Mouse (Mus musculus): Measurements from ENCODE around the gene Fam76b.

Gene Fam76b

DNA sequence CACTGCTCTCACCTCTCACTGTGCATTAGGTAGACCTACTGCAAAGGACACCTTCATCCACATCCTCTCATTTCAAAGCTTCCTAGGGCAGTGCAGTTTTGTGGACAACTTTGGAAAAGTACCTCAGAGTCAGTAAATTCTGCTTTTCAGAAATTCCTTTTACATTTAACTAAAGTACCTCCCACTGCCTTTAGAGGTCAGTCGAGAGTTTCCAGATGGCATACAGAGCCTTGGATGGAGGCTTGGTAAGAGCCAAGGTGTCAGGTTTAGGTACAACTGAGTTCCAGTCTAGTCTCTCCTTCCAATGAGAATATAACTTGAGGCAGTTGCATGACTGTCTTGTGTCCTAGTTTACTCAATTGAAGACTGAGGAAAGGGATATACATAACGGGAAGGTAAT lies 46.8 kb downstream of the Fam76b start:
- DNase-seq = peak; percentile 35

DNA sequence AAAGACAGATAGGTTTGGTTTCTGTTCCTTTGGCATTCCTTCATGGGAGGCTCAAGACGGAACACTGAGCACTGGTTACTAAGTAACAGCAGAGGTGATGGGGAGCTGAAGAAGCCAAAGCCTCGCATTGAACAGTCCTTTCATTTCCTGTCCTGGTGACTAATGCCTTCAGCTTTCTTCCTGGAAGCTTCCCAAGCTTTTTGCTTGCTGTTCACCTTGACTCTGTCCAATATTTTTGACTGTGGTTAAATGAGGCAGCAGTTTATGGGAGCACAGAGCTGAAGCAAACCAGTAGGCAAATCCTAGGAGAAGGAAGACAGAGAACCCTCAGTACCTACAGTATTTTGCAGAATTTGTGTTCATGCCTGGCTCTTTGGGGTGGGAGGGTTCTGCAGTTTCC lies 47.8 kb downstream of the Fam76b start:
- DNase-seq = no peak

DNA sequence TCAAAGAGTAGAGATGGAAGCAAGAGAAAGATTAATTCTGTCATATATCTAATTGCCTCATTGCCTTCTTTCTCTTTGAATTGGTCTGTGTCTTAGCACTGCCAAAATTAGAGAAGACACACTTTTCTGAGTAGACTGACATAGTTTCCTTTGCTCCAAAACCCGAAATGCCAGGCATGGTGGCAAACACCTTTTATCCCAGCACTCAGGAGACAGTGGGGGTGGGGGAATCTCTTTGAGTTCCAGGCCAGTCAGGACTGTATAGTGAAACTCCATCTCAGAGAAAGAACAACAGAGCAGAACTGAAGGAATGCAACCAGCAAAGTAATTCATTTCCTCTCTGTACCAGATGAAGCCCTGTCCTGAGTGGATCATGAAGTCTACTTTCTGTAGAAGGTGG lies 53.2 kb downstream of the Fam76b start:
- no peak for DNase-seq

DNA sequence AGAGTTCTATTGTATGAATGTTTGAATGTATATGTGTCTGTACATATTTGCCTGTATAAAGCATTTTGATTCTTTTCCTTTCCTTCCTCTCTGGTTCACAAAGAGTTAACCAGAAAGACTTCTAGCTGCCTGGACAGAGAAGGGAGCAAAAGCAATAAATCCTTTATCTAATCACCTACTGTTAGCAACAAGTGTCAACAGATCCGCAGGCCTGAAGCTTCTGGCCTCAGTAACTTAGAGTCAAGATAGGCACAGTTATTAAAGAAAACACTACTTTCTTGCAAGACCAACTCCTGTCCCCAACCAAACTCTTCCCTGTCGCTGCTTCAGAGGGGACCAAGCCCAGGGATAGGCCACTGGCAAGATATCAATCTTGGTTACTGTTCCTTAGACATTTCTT lies 55.0 kb downstream of the Fam76b start:
- DNase-seq = no peak

DNA sequence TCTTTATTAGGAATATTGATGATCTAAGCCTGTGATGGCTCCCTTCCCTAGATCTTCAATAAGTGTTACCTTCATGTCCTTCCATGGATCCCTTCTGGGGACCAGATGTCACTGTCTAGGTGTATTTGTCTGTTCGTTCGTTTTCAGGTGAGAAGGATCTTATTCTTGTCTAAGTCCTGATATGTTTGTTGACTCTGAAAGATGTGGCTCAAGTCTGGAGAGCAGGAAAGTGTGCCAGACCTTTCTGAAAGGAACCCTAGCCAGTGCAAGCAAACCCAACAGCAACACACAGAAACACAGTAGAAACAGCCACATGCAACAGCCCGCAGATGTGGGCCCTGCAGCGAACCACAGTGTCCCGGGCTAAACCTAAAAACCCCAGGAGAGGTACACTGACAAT lies 61.5 kb downstream of the Fam76b start:
- no peak for DNase-seq

DNA sequence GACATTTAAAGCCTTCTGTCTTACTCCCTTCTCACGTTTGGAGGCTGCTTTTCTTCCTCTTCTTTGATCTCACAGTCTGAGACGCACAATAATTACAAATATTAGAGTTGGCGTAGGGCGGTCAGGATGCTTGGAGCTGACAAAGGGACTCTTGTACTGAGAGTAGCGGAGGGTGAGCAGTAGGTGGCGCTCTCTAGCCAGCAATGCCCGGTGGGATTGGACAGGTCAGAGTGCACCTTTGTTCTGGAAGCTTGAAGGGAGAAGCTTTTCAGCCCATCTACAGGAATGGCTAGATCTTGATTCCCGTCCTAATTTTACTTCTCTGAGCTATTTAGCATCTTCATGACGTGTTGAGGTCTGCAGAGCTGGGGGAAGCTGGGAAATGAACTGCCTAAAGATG lies 62.1 kb downstream of the Fam76b start:
- DNase-seq = peak; percentile 87

DNA sequence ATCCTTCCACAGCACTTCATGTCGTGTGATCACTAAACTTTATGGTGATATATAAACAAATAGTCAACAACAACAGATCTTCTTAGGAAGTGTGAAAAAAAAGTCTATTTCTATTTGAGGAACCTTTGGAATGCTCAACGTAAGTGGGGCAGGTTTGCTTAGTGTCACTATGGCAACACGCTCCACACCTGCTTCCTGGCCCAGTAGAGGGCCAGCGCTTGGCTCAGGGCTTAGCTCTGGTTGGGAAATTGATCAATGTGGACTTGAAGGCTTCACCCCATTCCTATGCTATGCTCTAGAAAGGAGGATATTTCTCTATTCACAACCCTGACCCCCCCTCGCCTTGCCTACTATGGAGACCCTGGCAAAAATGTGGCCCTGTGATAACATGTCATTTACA lies 62.7 kb downstream of the Fam76b start:
- DNase-seq = no peak

DNA sequence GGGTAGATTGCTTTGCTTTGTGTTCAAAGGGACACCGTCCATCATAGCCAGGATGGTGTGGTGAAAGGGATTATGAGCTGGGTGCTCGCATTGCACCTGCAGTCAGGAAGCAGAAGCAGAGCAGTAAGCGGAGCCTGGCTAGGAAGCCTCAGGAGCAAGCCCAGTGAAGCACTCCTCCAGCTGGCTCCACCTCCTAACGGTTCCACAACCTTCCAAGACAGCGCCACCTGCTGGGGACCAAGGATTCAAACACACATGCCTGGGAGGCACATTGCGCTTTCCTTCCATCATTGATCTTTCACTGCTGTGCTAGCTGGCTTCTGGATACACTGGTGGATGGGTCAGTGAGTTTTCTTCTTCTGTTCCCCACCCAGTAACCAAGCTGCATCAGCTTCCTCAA lies 64.4 kb downstream of the Fam76b start:
- DNase-seq = no peak

DNA sequence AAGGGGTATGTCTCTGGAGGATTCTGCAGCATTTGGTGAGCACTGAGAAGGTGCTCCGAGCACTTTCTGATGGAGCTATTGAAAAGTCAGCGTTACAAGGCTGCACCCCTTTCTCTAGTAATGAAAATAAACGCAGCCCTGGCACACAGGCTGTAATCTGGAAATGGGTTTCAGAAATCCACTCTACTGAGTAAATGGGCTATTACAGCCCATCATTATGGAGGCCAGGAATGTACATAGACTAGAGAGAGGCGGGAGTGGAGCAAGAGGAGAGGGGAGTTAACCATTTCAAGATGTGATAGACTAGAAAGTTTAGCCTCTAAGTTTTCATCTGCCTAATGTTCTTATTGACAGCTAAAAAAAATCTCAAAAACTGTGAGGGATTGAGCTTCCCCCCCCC lies 65.5 kb downstream of the Fam76b start:
- DNase-seq = no peak

DNA sequence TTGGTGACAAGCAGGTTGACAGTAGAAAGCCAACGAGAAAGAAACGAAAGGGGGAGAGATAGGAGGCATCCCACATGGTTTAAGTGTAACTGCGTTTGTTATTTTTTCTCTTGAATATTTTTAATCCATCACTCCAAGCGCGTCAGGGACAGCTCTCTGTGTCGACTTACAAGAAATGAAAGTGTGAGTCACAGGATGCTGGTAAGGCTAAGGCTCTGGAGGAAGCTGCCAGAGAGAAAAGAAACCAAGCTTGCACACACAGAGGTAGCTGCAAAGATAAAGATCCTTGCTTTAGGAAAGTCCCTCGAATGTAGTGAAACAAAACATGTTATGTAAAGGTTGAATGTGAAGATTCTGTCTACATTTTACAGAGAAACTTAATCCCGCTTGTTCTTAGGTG lies 67.0 kb downstream of the Fam76b start:
- no peak for DNase-seq

DNA sequence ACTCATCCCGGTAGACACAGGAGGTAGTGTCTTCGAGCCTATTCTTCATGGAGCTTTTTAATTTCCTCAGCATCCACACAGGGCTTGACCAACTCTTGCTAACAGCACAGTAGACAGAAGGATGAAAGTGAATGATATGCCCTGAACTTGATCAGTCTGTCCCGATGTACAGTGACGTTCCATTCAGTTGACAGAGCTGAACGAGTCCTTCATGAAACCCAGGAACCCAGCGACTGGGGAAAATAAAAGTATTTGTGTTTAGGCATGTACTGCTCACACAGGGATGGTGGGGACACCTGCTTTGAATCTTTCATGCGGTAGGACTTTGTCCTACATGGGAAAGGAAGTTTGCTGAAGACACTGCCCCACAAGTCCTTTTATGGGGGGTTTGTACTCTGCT lies 67.4 kb downstream of the Fam76b start:
- no peak for DNase-seq

DNA sequence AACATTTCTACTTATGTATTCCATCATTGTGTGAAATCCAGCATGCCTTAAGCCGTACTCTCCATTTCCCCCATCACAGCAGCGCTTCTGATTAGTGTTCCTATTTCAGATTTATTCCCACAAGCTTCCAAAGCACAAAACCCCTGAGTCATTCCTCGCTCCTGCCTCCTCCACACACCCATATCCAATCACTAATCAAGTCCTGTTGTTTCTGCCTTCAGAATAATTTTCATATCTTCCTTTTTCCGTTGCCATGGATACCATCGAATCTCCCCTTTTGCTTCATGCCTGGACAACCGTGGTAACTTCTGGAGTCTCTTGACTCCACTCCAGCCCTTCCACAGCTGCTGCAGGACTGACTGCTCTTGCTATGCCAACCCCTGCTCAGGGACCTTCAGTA lies 68.5 kb downstream of the Fam76b start:
- DNase-seq = no peak

DNA sequence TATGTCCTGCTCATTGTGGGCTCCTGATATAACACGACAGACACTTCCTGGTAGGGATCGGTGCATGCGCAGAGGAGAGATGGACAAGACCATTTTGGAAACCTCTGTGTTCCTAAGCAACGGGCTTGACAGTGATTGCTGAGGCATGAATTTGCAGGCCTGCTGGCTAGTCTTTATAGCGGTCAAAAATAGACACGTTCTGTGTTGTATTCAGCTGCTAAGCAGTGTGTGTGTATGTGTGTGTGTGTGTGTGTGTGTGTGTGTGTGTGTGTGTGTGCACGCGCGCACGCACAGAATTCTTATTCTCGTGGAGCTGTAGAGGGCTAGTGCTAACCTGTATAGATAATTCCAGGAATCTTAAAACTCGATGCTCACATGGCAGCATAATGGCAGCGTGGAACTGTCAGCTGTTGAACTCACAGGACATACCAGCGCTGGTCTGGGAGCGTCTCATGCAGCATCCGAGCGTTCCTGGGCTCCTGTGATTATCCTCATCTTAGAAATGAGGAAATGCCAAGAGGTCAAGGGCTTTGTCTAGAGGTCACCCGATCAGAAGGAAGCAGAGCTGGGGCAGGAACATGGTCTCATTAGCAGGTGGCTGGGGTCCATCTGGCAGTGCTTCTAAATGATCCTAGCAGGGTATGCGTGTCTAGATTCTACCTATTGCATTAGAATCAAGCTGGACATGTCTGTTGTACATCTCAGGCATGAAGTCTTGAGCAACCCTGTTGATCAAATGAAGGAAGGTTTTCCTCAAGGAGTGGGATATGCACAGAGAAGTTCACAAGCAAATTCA lies 71.2 kb downstream of the Fam76b start:
- peak; percentile 84 for DNase-seq

DNA sequence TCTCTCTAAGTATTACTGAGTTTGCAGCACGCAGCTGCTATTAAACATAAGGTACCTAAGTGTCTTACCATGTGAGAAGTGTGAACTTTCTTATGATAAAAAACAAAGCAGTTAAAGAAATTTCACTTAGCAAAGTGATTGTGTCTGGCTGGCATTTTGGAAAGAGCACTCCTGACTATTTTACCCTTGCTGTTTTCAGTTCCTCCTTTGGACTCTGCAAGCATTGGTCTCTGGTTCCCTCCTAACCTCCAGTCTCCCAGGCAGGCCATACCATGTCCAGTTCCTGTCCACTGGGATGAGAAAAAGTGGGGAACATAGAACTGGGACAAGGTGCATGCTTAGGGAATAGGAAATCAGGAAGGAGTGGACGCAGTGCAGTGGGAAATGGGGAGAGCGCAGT lies 74.5 kb downstream of the Fam76b start:
- DNase-seq = no peak

DNA sequence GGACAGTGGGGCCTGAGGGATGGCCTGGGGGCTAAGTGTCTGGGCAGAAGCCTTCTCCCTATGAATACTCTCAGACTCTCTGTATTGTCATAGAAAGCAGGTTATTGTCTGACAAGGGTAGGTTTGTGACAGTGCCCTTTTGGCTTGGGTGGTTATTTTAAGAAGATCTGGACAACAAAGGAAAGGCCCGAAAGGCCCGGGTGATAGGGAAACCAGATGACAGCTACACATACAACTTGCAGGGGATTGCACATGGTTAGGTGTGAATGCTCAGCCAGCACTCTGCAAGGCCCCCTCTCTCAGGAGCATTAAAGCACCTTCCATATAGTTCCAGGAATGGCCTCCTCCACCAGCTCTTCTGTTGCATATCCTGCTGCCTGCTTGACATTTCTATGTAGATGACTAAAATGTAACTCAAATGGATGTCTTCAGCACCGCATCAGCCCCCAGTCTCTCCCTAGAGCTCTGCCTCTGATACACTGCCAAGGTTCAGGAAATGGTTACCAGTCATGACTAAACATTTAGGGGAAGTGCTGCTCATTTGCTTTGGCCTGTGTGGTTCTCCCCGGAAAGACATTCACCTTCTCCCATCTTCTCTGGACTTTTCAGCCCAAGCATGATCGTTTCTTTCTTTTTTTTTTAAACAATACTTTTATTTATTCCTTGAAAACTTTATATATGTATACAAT lies 76.7 kb downstream of the Fam76b start:
- no peak for DNase-seq
